Mouse (Mus musculus): Measurements from ENCODE around the gene Dnajc13. TPM values are rescaled to one million over a fixed set of nuclear protein-coding genes. Genes with fewer than 3 reads are reported as not detected.

Dnajc13 gene
- polyA plus RNA-seq, 1 experiment = 19.4 TPM

DNA sequence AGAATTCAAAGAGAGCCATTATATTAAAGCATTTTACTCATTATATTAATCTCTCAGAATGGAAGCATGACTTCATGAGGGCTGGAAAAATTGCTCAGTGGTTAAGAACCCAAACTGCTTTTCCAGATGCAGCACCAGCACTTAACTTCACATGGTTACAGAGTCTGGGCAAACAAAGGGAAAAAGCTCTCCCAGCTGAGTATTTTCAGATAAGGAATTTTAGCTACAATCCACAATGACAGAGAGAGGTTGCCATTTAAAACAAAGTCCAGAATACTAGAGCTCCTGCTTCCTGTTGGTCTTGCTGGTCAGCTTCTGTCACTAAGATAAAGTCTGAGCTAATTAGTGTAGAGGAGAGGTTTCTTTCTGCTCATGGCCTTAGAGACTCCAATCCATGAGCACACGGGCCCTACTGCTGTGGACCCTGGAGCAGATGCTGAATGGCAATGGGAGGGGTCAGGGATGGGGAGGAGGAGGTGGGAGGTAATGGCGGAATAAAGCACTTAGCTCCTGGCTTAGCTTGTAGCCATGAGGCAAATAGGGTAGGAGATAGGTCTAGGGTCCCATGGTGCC is 154.1 kb downstream of the Dnajc13 start:
- DNase-seq = no peak
- Histone ChIP-seq H3K4me3 (replicated peaks; ENCODE audit: extremely low read depth, low read depth, low read length) (no peak overlapping the region), H3K4me1 (ENCODE audit: control insufficient read depth, insufficient read depth, low read length) (no peaks in the 10 kb centered on the region)
- no peak for TF ChIP-seq CTCF (IDR thresholded peaks at IDR 0.05; ENCODE audit: insufficient read depth, low read length)
- TF ChIP-seq POLR2A (IDR thresholded peaks at IDR 0.05; ENCODE audit: borderline replicate concordance, extremely low read depth, low read depth, low read length) = no peak
- 80% methylated on average over 2 of the region's 2 CpGs for WGBS

DNA sequence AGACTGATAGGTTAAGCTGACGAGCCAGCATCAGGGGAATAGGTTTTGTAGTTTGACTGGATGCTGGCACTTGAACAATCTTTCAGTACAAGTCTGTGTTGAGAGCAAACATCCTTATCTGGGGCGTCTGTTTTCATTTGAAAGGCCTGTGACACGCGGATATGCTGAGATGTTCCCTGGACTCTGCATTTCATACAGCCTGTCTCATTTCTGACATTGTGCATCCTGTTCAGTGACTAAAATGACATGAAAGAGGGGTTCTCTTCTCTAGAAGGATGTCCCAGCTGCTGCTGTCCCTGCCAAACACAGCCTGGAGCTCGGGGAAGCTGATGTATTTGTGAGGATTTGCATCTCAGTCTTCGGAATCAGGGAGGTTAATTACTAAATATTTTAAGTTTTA is 155.2 kb downstream of the Dnajc13 start:
- 50% methylated on average over 6 of the region's 6 CpGs for WGBS
- Histone ChIP-seq H3K4me1 (ENCODE audit: control insufficient read depth, insufficient read depth, low read length) (no peaks in the 10 kb centered on the region), H3K4me3 (replicated peaks; ENCODE audit: extremely low read depth, low read depth, low read length) (no peak overlapping the region)
- DNase-seq = no peak
- TF ChIP-seq CTCF (IDR thresholded peaks at IDR 0.05; ENCODE audit: insufficient read depth, low read length) (no peak), POLR2A (IDR thresholded peaks at IDR 0.05; ENCODE audit: borderline replicate concordance, extremely low read depth, low read depth, low read length) (no peak)

DNA sequence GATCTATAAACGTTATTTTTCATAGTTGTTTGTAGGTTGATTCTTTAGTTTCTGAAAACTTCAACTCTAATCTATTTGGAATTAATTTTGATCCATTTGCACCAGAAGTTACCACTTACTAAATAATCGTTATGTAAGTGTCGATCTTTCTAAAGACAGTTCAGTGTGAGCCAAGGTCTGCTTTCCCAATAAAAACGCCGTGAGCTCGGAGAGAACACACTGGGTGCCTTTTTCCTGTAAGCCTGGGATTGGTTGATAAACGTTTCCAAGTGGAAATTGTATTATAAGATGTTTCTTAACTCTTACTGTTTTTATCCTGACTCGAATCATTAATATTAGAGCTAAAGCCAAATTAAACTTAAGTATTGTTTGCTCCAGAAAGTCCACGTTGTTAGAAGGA is 155.8 kb downstream of the Dnajc13 start:
- no peak for DNase-seq
- WGBS = 65% methylated on average over 9 of the region's 9 CpGs
- Histone ChIP-seq H3K4me1 (ENCODE audit: control insufficient read depth, insufficient read depth, low read length) (no peaks in the 10 kb centered on the region), H3K4me3 (replicated peaks; ENCODE audit: extremely low read depth, low read depth, low read length) (no peak overlapping the region)
- TF ChIP-seq POLR2A (IDR thresholded peaks at IDR 0.05; ENCODE audit: borderline replicate concordance, extremely low read depth, low read depth, low read length) (no peak), CTCF (IDR thresholded peaks at IDR 0.05; ENCODE audit: insufficient read depth, low read length) (no peak)

DNA sequence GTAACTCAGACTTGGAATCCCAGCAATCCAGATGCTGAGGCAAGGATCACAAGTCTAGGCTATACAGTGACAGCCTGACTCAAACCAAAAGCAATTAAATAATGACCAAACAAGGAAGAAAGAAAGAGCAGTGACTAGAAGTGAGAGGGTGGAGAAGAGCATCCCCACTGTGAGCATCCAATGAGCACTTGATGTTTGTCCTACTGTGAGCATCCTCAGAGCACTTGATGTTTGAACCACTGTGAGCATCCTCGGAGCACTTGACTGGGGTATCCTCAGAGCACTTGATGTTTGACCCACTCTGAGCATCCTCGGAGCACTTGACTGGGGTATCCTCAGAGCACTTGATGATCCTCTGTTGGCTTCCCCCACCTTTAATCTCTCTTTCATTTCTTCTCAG is 157.7 kb downstream of the Dnajc13 start:
- no peak overlapping the region for H3K4me3 ChIP-seq (replicated peaks; ENCODE audit: extremely low read depth, low read depth, low read length)
- TF ChIP-seq POLR2A (IDR thresholded peaks at IDR 0.05; ENCODE audit: borderline replicate concordance, extremely low read depth, low read depth, low read length) (no peak), CTCF (IDR thresholded peaks at IDR 0.05; ENCODE audit: insufficient read depth, low read length) (no peak)
- WGBS = 79% methylated on average over 2 of the region's 2 CpGs
- no peak for DNase-seq
- H3K4me1 ChIP-seq (ENCODE audit: control insufficient read depth, insufficient read depth, low read length) = no peaks in the 10 kb centered on the region; the same call in 1 of the 2 replicates

DNA sequence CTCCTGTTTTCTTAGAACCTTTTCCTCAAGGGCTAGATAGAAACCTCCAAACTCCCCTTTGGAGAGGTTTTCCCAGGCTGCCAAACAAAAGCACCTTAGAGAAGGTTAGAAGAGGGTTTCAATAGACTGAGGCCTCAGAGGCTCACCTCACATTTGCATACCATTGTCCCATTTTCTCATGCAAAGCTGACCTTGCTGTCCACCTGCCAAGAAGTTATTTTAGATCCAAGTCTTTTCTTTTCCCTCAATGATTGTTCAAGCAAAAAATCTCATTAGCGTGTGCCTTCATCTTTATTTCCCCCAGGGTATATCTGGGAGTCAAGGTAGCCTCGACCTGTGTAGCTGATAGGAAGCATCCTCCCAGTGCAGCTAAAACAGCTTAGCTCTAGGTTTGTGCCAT is 159.8 kb downstream of the Dnajc13 start:
- TF ChIP-seq POLR2A (IDR thresholded peaks at IDR 0.05; ENCODE audit: borderline replicate concordance, extremely low read depth, low read depth, low read length) (no peak), CTCF (IDR thresholded peaks at IDR 0.05; ENCODE audit: insufficient read depth, low read length) (no peak)
- 68% methylated on average over 2 of the region's 2 CpGs for WGBS
- DNase-seq = no peak
- Histone ChIP-seq H3K4me1 (ENCODE audit: control insufficient read depth, insufficient read depth, low read length) (peaks cover 3% of the 10 kb centered on the region), H3K4me3 (replicated peaks; ENCODE audit: extremely low read depth, low read depth, low read length) (no peak overlapping the region)

DNA sequence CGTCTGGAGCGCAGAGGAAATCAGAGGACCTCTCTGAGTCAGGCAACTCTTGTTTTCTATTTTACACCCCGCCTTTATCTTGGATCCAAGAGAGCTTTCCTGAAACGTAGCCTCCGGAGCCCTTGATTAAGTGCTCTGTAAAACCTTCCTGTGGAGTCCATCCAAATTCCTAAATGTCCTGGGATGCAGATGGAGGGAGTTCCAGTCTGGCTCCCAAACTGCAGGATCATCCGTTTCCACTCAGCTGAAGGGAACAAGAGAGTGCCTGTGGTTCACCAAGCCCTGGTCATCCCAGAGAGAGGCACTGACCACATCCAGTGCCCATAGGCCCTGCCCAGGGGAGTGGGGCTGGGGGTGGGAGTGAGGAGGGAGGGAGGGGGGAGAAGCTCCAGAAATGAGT is 160.4 kb downstream of the Dnajc13 start:
- TF ChIP-seq POLR2A (IDR thresholded peaks at IDR 0.05; ENCODE audit: borderline replicate concordance, extremely low read depth, low read depth, low read length) (no peak), CTCF (IDR thresholded peaks at IDR 0.05; ENCODE audit: insufficient read depth, low read length) (no peak)
- 29% methylated on average over 6 of the region's 6 CpGs for WGBS
- DNase-seq = no peak
- Histone ChIP-seq H3K4me3 (replicated peaks; ENCODE audit: extremely low read depth, low read depth, low read length) (no peak overlapping the region), H3K4me1 (ENCODE audit: control insufficient read depth, insufficient read depth, low read length) (peaks cover 3% of the 10 kb centered on the region)

DNA sequence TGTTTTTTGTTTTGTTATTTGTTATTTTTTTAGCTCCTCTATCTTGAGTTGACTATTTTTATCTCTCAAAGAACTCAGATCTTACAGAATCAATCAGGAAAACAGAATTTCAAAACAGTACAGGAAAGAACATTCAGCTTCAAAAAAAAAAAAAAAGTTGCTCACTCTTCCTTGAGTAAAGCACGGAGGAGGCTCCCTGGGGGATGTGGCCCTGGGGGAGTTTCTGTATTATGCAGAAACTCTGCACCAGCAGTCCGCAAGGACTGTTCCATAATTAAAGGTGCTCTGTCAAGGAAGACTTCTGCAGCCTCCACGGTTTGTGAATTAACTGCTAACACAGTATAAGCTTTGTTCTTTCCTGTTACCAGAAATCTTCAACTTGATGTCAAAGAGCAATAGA is 161.3 kb downstream of the Dnajc13 start:
- TF ChIP-seq CTCF (IDR thresholded peaks at IDR 0.05; ENCODE audit: insufficient read depth, low read length) (no peak), POLR2A (IDR thresholded peaks at IDR 0.05; ENCODE audit: borderline replicate concordance, extremely low read depth, low read depth, low read length) (no peak)
- H3K4me3 ChIP-seq (replicated peaks; ENCODE audit: extremely low read depth, low read depth, low read length) = peak overlapping the region; percentile 57
- WGBS = 51% methylated on average over 3 of the region's 3 CpGs
- H3K4me1 ChIP-seq (ENCODE audit: control insufficient read depth, insufficient read depth, low read length) = peaks cover 3% of the 10 kb centered on the region
- DNase-seq = no peak

Other genes starting within 250 kb of the Dnajc13 start
- gene Gm28305, start 222.3 kb downstream of the Dnajc13 start, polyA plus RNA-seq (2012; rRNA removed) = not detected in 2 replicates
- gene Uba5, start 199.8 kb downstream of the Dnajc13 start, polyA plus RNA-seq (2012; rRNA removed) = 13.5 and 19.2 TPM in 2 replicates
- 19.0 and 24.3 TPM in 2 replicates for gene Acad11, start 199.6 kb downstream of the Dnajc13 start, polyA plus RNA-seq (2012; rRNA removed)
- 8.2 and 15.3 TPM in 2 replicates for gene Ackr4, start 136.0 kb downstream of the Dnajc13 start, polyA plus RNA-seq (2012; rRNA removed)
- 2.5 and 4.4 TPM in 2 replicates for gene Acpp, start 74.8 kb upstream of the Dnajc13 start, polyA plus RNA-seq (2012; rRNA removed)